Mouse (Mus musculus): ENCODE results near the gene Ctsf. TPM values are rescaled to one million over a fixed set of nuclear protein-coding genes. Genes with fewer than 3 reads are reported as not detected.

The Ctsf gene
- polyA plus RNA-seq, 1 experiment from 2014 or later, result 41.8 TPM

DNA sequence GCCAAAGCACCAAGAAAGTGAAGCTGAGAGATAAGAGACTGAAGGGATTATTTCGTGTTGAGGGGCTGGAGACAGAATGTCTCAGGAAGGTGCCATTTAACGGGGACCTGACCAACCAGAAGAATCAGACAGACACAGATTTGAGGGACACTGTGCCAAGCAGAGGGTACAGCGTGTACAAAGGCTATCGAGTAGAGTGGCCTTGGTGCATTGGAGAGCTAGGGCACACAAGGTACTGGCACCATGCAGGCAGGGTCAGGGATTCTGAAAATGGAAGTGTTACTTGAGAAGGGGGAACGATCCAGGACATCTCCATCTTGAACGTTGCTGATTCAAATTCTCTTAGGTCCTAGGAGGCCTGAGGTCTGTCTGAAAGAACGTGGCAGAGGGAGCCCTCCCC is 54.4 kb downstream of the Ctsf start:
- no peak overlapping the region for H3K9ac ChIP-seq (ENCODE audit: low read length)
- H3K4me3 ChIP-seq (ENCODE audit: low read depth, low read length), result no peak overlapping the region
- H3K4me2 ChIP-seq (ENCODE audit: low read depth), result no peak overlapping the region
- no peak overlapping the region for H3K27ac ChIP-seq (ENCODE audit: low read depth, low read length)
- 93% methylated on average over 7 of the region's 7 CpGs for WGBS
- DNase-seq (ENCODE audit: low spot score) (no peak), ATAC-seq (ENCODE audit: insufficient read depth, low FRiP score, low TSS enrichment) (no peak)
- H3K9me3 ChIP-seq (ENCODE audit: control insufficient read depth, low read length), result no peaks in the 10 kb centered on the region
- peaks cover 12% of the 10 kb centered on the region for H3K36me3 ChIP-seq (ENCODE audit: control insufficient read depth, insufficient read depth, low read length)
- peaks cover 5% of the 10 kb centered on the region; the same call in 1 of the 2 replicates for H3K4me1 ChIP-seq (ENCODE audit: control insufficient read depth, insufficient read depth, low read length)
- H3K27me3 ChIP-seq (ENCODE audit: control insufficient read depth, insufficient read depth, low read length), result no peaks in the 10 kb centered on the region

Other genes starting within 250 kb of the Ctsf start
- 10.0 and 10.5 TPM in 2 replicates for gene Lrfn4, start 239.5 kb upstream of the Ctsf start, polyA plus RNA-seq (2014; fragmentation: Nextera tagmentation; extraction: Ambion mirVana)
- gene Rce1, start 229.5 kb upstream of the Ctsf start, polyA plus RNA-seq (2014; fragmentation: Nextera tagmentation; extraction: Ambion mirVana), result 68.8 and 73.6 TPM in 2 replicates
- gene Gm960, start 156.5 kb upstream of the Ctsf start, polyA plus RNA-seq (2014; fragmentation: Nextera tagmentation; extraction: Ambion mirVana), result 2.5 and 2.7 TPM in 2 replicates
- gene Sptbn2, start 144.0 kb upstream of the Ctsf start, polyA plus RNA-seq (2014; fragmentation: Nextera tagmentation; extraction: Ambion mirVana), result 23.4 and 26.1 TPM in 2 replicates
- gene Rbm4b, start 98.6 kb upstream of the Ctsf start, polyA plus RNA-seq (2014; fragmentation: Nextera tagmentation; extraction: Ambion mirVana), result 133 and 136 TPM in 2 replicates
- gene Rbm4, start 61.2 kb upstream of the Ctsf start, polyA plus RNA-seq (2014; fragmentation: Nextera tagmentation; extraction: Ambion mirVana), result 131 and 134 TPM in 2 replicates
- 8.5 and 24.4 TPM in 2 replicates for gene Gm21992, start 43.5 kb upstream of the Ctsf start, polyA plus RNA-seq (2014; fragmentation: Nextera tagmentation; extraction: Ambion mirVana)
- gene Rbm14, start 43.5 kb upstream of the Ctsf start, polyA plus RNA-seq (2014; fragmentation: Nextera tagmentation; extraction: Ambion mirVana), result 113 and 116 TPM in 2 replicates
- gene Ccs, start 15.8 kb upstream of the Ctsf start, polyA plus RNA-seq (2014; fragmentation: Nextera tagmentation; extraction: Ambion mirVana), result 41.4 and 41.5 TPM in 2 replicates
- gene Ccdc87, start 15.8 kb upstream of the Ctsf start, polyA plus RNA-seq (2014; fragmentation: Nextera tagmentation; extraction: Ambion mirVana), result 0.13 TPM in 1 of 2 replicates, not detected in the other
- gene Actn3, start 22.8 kb downstream of the Ctsf start, polyA plus RNA-seq (2014; fragmentation: Nextera tagmentation; extraction: Ambion mirVana), result 5.9 and 6.5 TPM in 2 replicates
- 12.1 and 14.1 TPM in 2 replicates for gene Zdhhc24, start 23.5 kb downstream of the Ctsf start, polyA plus RNA-seq (2014; fragmentation: Nextera tagmentation; extraction: Ambion mirVana)
- 4.8 and 7.9 TPM in 2 replicates for gene Bbs1, start 51.5 kb downstream of the Ctsf start, polyA plus RNA-seq (2014; fragmentation: Nextera tagmentation; extraction: Ambion mirVana)
- gene Dpp3, start 73.2 kb downstream of the Ctsf start, polyA plus RNA-seq (2014; fragmentation: Nextera tagmentation; extraction: Ambion mirVana), result 164 and 171 TPM in 2 replicates
- 3.4 and 3.5 TPM in 2 replicates for gene Peli3, start 88.0 kb downstream of the Ctsf start, polyA plus RNA-seq (2014; fragmentation: Nextera tagmentation; extraction: Ambion mirVana)
- gene Mrpl11, start 107.0 kb downstream of the Ctsf start, polyA plus RNA-seq (2014; fragmentation: Nextera tagmentation; extraction: Ambion mirVana), result 143 and 150 TPM in 2 replicates
- gene Npas4, start 135.2 kb downstream of the Ctsf start, polyA plus RNA-seq (2014; fragmentation: Nextera tagmentation; extraction: Ambion mirVana), result 0.12 TPM in 1 of 2 replicates, not detected in the other
- gene Slc29a2, start 168.7 kb downstream of the Ctsf start, polyA plus RNA-seq (2014; fragmentation: Nextera tagmentation; extraction: Ambion mirVana), result 3.9 and 6.2 TPM in 2 replicates
- 37.9 and 39.8 TPM in 2 replicates for gene B4gat1, start 183.7 kb downstream of the Ctsf start, polyA plus RNA-seq (2014; fragmentation: Nextera tagmentation; extraction: Ambion mirVana)
- gene AC124502.3, start 183.8 kb downstream of the Ctsf start, polyA plus RNA-seq (2014; fragmentation: Nextera tagmentation; extraction: Ambion mirVana), result 1.2 and 2.8 TPM in 2 replicates
- gene Brms1, start 186.2 kb downstream of the Ctsf start, polyA plus RNA-seq (2014; fragmentation: Nextera tagmentation; extraction: Ambion mirVana), result 65.5 and 78.9 TPM in 2 replicates
- 1.1 and 2.3 TPM in 2 replicates for gene Rin1, start 195.4 kb downstream of the Ctsf start, polyA plus RNA-seq (2014; fragmentation: Nextera tagmentation; extraction: Ambion mirVana)
- 30.1 and 34.7 TPM in 2 replicates for gene Cd248, start 212.9 kb downstream of the Ctsf start, polyA plus RNA-seq (2014; fragmentation: Nextera tagmentation; extraction: Ambion mirVana)
- gene Tmem151a, start 230.4 kb downstream of the Ctsf start, polyA plus RNA-seq (2014; fragmentation: Nextera tagmentation; extraction: Ambion mirVana), result 1.8 and 2.0 TPM in 2 replicates
- gene Yif1a, start 233.4 kb downstream of the Ctsf start, polyA plus RNA-seq (2014; fragmentation: Nextera tagmentation; extraction: Ambion mirVana), result 80.4 and 88.0 TPM in 2 replicates
- 110 and 127 TPM in 2 replicates for gene Cnih2, start 243.4 kb downstream of the Ctsf start, polyA plus RNA-seq (2014; fragmentation: Nextera tagmentation; extraction: Ambion mirVana)